Mouse (Mus musculus) fibroblast of lung, adult 2 months (primary cell): ENCODE results near the gene Tnnc1.
A peak's percentile ranks its signal among the peaks of the same experiment; 100 is the strongest.

Experiments used
- DNase-seq: peaks from one replicate; pipeline ENCODE4 v3.0.0-alpha.2; 2011; ENCODE audit warnings: low read depth

Gene Tnnc1

GRCm38 (mm10) chr14:31213868-31214267 is 5.8 kb downstream of the Tnnc1 start:
- no peak for DNase-seq

GRCm38 (mm10) chr14:31214684-31215083 is 6.6 kb downstream of the Tnnc1 start:
- no peak for DNase-seq

- DNase-seq: no peak
These were observed 7.3 kb downstream of the Tnnc1 start for GRCm38 (mm10) chr14:31215157-31216002.

GRCm38 (mm10) chr14:31216846-31217245 is 8.7 kb downstream of the Tnnc1 start, which contains the start of gene Nisch:
Gene Nisch, minus strand, starts transcription at chr14:31216946.
- DNase-seq: no peak

DNA sequence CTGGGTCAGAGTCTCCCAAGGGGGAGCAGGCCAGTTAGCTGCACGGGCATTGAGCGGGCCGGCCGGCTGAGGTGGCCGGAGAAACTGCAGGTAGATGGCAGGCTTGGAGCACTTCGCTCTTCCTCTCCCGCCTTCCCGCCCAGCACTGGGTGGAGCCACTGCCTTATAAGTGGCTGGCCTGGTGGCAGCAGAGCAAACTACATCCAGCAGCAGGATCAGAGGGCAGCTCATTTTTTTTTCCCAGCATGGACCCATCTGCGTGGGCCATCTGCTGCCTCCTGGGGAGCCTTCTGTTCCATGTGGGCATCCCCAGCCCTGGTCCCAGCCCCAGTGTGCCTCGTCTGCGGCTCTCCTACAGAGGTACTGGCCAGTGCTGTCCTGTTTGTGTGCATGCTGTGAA is 9.6 kb downstream of the Tnnc1 start, which contains the start of gene Sema3g:
Gene Sema3g (plus strand): TSS at position 195 of the 400 bp plus-strand sequence.
- no peak for DNase-seq

DNA sequence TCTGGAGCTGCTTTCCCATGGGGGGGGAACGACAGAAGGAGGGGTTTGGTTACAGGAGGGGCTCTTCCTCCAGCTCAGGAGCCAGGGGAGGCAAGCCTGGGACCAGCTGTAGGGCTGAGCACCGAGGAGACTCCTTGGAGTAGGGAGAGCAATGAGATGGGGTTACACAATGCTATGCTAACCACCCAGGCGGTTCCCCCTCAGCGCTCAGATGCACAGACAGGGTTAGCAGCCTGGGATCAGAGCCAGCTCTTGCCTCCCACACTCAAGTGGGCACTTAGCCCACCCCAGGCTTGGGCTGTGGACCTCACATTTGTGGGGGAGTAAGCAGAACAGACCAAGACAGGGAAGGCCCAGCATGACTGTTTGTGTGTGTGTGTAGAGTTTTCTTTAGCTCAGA is 18.9 kb downstream of the Tnnc1 start:
- peak; percentile 60 for DNase-seq

DNA sequence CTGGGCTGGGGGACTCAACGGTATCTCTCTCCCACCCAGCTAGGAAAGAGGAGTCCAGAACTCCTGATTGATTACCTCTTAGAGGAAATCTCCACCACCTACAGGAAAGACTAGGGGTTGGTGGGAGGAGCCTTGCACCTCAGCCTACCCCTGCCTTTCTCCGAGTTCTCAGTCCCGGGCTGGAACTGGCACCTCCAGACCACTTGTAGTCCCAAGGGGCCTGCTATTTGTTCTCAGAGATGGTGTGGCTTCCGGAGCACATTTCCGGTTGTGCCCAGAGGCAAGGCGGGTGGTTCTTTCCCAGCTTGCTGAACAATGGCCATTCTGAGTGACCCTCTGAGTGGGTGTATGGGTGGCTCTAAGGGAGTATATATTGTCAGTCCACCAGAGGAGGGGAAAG is 20.1 kb downstream of the Tnnc1 start:
- DNase-seq: no peak

GRCm38 (mm10) chr14:31230442-31230841 is 22.3 kb downstream of the Tnnc1 start:
- DNase-seq: no peak

- DNase-seq: no peak
These were observed 24.4 kb downstream of the Tnnc1 start for GRCm38 (mm10) chr14:31232404-31233069.

GRCm38 (mm10) chr14:31233070-31233995 is 25.2 kb downstream of the Tnnc1 start:
- DNase-seq: no peak

GRCm38 (mm10) chr14:31233996-31234591 is 26.0 kb downstream of the Tnnc1 start:
- DNase-seq: no peak

- peak; percentile 43 for DNase-seq
These were observed 29.2 kb downstream of the Tnnc1 start for GRCm38 (mm10) chr14:31237101-31237882.

GRCm38 (mm10) chr14:31240528-31240927 is 32.4 kb downstream of the Tnnc1 start:
- no peak for DNase-seq

- no peak for DNase-seq
These were observed 36.7 kb downstream of the Tnnc1 start for GRCm38 (mm10) chr14:31244777-31245176.

DNA sequence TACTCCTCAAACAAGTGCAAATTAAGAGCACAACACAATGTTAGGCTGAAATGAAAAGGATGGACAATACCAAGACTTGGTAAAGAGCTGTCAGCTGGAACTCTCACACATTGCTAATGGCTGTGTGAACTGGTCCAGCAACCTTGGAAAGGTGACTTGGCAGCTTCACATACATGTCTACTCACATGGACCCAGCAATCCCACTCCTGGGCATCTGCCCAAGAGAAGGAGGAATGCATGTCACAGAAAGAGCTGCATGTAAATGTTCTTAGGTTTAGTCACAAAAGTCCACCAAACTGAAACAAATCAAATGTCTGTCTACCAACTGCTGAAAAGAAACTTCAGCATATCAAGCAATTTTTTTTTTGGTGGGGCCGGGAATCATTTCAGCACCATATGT is 37.8 kb downstream of the Tnnc1 start:
- DNase-seq: no peak

DNA sequence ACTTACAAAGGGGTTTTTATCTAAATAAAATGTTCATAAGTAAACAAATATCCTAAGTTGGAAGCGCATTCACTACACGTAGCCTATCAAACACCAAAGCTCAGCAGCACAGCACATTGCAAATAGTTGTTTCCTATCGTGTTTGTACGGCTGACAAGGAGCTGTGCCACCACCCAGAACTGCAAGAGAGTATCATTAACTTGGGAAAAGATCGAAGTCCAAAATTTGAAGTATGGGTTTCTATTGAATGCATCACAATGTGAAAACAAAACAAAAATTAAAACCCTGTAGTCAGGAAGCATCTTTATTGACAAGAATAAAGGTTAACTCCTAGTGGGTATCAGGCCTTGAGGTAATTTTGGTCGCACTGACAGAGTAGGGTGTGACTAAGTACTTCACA is 40.3 kb downstream of the Tnnc1 start:
- DNase-seq: no peak

GRCm38 (mm10) chr14:31250222-31251083 is 42.3 kb downstream of the Tnnc1 start:
- DNase-seq: no peak

DNA sequence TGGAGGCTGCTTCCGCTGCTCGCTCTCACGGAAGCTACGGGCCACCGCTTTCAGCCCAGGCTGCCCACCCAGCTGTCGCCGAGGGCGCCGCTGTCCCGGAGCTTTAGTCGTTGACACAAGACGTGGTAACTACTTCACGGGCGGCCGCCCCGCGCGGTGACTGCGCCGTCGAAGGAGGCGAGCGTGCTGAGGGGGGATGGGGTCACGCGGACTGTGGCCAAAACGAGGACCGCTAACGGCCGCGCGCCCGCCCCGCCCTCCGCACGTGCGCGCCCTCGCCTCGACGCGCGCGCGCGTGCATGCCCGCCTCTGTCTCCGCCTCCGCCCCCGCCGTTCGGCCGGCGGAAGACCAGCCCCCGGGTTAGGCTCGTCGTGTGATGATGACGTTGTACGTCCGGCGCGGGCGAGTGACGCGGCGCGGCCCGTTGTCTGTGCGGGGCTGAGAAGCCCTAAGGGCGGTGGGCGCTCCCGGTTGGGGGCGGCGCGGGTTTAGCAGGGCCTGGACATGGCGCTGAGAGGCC is 43.0 kb downstream of the Tnnc1 start, which contains the start of the genes Phf7 and Bap1:
Gene Phf7 (minus strand): TSS at position 234 of the 521 bp plus-strand sequence.
Gene Bap1 (plus strand): TSS at position 367 of the 521 bp plus-strand sequence.
- DNase-seq: peak; percentile 67

GRCm38 (mm10) chr14:31251626-31252025 is 43.5 kb downstream of the Tnnc1 start:
- DNase-seq: no peak
